Mouse (Mus musculus) heart, embryonic 16.5 days (tissue): ENCODE data around the gene Bbs10. TPM values are rescaled to one million over a fixed set of nuclear protein-coding genes. Genes with fewer than 3 reads are reported as not detected.
A peak's percentile ranks its signal among the peaks of the same experiment; 100 is the strongest.

Source experiments
- ATAC-seq: fragments of 200-750 bp; cut with Nextera tagmentation; replicated peaks from 2 replicates; pipeline ENCODE4 v1.8.0; 2017; ENCODE audit warnings: moderate number of reproducible peaks; ENCODE audit not compliant: insufficient read depth, low FRiP score; ENCODE audit errors: extremely low read depth
- H3K27ac ChIP-seq: fragments of 300-500 bp; sonication (generic); 2 replicates; pipeline ENCODE4 v1.5.1; 2014; ENCODE audit warnings: mild to moderate bottlenecking, low read length, control low read depth, moderate library complexity
- H3K27me3 ChIP-seq: fragments of 300-500 bp; sonication (generic); 2 replicates; pipeline ENCODE4 v1.6.1; 2014; ENCODE audit warnings: low read length, mixed read lengths; ENCODE audit not compliant: control insufficient read depth, insufficient read depth
- H3K36me3 ChIP-seq: fragments of 300-500 bp; sonication (generic); 2 replicates; pipeline ENCODE4 v1.6.1; 2014; ENCODE audit not compliant: control insufficient read depth, insufficient read depth
- H3K4me1 ChIP-seq: fragments of 300-500 bp; sonication (generic); 2 replicates; pipeline ENCODE4 v1.6.1; 2014; ENCODE audit warnings: low read length, mixed read lengths; ENCODE audit not compliant: control insufficient read depth, insufficient read depth
- H3K4me2 ChIP-seq: fragments of 300-500 bp; sonication (generic); 2 replicates; pipeline ENCODE4 v1.6.1; 2014; ENCODE audit warnings: low read depth, mild to moderate bottlenecking, control low read depth, low read length
- H3K4me3 ChIP-seq: fragments of 300-500 bp; sonication (generic); 2 replicates; pipeline ENCODE4 v1.5.1; 2014; ENCODE audit warnings: mild to moderate bottlenecking, control low read depth, low read length
- H3K9ac ChIP-seq: fragments of 300-500 bp; sonication (generic); 2 replicates; pipeline ENCODE4 v1.6.1; 2014; ENCODE audit warnings: low read length, control low read depth
- H3K9me3 ChIP-seq: fragments of 300-500 bp; sonication (generic); replicated peaks from 2 replicates; pipeline ENCODE4 v1.6.1; 2016; ENCODE audit warnings: low read length; ENCODE audit not compliant: control insufficient read depth
- WGBS: fragments of 180-500 bp; shearing (Covaris S2); extraction: QIAGEN DNeasy Blood & Tissue Kit; methylation state at CpG from one replicate; pipeline ENCODE4 v1.1.7; 2014; 5-methylcytosine and 5-hydroxymethylcytosine counted together
- polyA plus RNA-seq: library from polyadenylated mRNA; unstranded; fragments of >200 nt; fragmentation: Nextera tagmentation; extraction: Ambion mirVana; gene quantifications from 2 replicates; pipeline ENCODE4 v1.2.1, GENCODE M21; 2015

Gene Bbs10
- polyA plus RNA-seq, 1 experiment from 2014 or later, result 3.9 TPM

DNA sequence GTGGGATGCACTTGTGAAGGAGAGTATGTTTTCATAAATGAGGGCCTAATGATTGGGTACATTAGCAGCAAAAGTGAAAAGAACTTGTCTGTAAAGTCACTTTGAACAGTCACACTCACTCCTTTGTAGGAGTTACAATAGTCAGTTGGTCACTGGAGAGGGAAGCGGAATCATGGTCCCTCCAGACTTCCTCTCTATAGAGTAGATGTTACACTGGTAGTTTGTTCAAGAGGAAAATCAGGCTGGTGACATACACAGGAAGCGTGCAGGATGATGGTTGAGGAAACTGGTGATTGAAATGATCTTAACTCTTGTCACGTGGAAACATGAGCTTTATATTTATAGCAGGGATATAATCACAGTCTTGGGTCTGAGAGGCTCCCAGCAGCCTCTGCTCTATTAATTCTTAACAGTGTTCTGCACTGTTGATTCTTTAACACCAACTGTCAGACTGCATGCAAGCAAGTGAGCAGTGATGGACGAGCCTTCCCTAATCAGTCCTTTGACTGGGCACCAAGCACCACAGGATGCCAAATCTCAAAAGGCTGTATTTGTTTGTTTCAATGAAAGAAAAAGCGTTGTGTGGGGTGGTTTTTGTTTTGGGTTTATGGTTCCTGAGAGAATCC, 24.9 kb upstream of the Bbs10 start:
- ATAC-seq, result 0 out of 2 replicates have a peak, but pooled peaks have one; percentile 35

DNA sequence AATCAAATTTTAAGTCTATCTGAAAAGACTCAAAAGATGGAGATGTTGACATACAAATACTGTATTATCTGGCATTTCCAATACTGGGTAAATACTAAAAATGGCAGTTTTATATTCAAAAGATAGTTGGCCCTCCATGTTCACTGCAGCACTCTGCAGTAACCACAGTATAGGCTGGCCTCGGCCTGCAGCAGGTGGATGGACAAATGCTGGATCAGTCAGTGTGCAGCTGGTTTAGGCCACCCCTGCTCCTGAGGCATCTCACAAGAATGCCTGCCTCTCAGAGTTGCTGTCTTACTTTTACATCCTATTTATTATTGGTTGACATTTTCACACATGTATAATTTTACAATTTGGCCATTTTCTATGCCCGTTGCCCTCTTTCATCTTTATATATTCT, 22.7 kb upstream of the Bbs10 start:
- H3K4me1 ChIP-seq, result peaks cover 14% of the 10 kb centered on the region
- no peaks in the 10 kb centered on the region for H3K27me3 ChIP-seq
- H3K9me3 ChIP-seq, result no peaks in the 10 kb centered on the region
- H3K36me3 ChIP-seq, result peaks cover 38% of the 10 kb centered on the region
- no peak overlapping the region for H3K4me2 ChIP-seq
- 94% methylated on average over 2 of the region's 2 CpGs for WGBS
- H3K27ac ChIP-seq, result no peak overlapping the region
- ATAC-seq, result no peak
- H3K4me3 ChIP-seq, result no peak overlapping the region
- H3K9ac ChIP-seq, result no peak overlapping the region

More for the DNA sequence above, 24.9 kb upstream of the Bbs10 start:
- H3K9me3 ChIP-seq, result no peaks in the 10 kb centered on the region
- WGBS, result 51% methylated on average over 5 of the region's 5 CpGs
- H3K27me3 ChIP-seq, result no peaks in the 10 kb centered on the region
- no peak overlapping the region for H3K9ac ChIP-seq
- no peak overlapping the region for H3K4me3 ChIP-seq
- peaks cover 14% of the 10 kb centered on the region for H3K4me1 ChIP-seq
- peaks cover 40% of the 10 kb centered on the region for H3K36me3 ChIP-seq
- no peak overlapping the region for H3K4me2 ChIP-seq
- peak overlapping the region; percentile 74 for H3K27ac ChIP-seq

DNA sequence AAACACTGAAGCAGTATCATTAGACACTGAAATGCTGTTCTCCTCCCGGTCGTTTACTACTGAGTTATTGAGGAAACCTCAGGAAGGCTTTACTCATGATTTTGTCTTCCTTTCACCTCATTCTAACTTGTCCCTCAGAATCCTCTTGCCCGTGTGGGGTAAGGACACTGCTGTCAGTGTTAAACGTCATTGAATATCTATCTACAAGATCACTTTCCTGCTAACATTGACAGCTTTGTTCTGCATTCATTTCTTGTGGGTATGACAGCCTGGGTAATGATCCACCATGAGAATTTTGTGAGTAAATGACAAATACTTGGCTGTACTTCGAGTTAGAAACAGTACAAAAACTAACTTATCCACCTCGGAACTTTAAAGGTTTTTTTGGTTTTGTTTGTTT, 848 bp upstream of the Bbs10 start:
- no peaks in the 10 kb centered on the region for H3K27me3 ChIP-seq
- peak overlapping the region; percentile 90 for H3K4me3 ChIP-seq
- 33% methylated on average over 6 of the region's 6 CpGs for WGBS
- H3K36me3 ChIP-seq, result peaks cover 7% of the 10 kb centered on the region
- H3K27ac ChIP-seq, result no peak overlapping the region
- ATAC-seq, result no peak
- no peaks in the 10 kb centered on the region for H3K4me1 ChIP-seq
- H3K4me2 ChIP-seq, result peak overlapping the region; percentile 74
- H3K9ac ChIP-seq, result no peak overlapping the region; the same call in 1 of the 2 replicates
- no peaks in the 10 kb centered on the region for H3K9me3 ChIP-seq

DNA sequence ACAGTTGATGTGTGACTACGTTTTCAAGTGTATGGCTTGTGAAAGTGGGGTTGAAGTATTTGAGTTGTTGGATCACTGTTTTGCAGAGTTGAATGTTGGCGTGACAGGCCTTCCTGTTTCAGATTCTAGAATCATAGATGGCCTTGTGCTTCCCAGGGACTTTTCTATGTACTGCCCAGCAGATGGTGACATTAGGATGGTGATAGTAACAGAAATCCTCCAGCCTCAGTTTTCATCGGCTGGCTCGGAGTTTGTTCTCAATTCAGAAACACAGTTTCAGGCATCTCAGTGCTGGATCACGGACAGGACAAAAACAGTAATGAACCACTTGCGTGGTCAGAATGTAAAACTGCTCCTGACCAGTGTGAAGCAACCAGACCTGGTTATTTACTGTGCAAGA, 1.1 kb downstream of the Bbs10 start:
- Histone ChIP-seq H3K9me3 (no peaks in the 10 kb centered on the region), H3K4me1 (no peaks in the 10 kb centered on the region), H3K4me2 (no peak overlapping the region), H3K9ac (no peak overlapping the region), H3K36me3 (no peaks in the 10 kb centered on the region), H3K27ac (no peak overlapping the region), H3K27me3 (no peaks in the 10 kb centered on the region), H3K4me3 (no peak overlapping the region)
- ATAC-seq, result no peak
- WGBS, result 72% methylated on average over 6 of the region's 6 CpGs

DNA sequence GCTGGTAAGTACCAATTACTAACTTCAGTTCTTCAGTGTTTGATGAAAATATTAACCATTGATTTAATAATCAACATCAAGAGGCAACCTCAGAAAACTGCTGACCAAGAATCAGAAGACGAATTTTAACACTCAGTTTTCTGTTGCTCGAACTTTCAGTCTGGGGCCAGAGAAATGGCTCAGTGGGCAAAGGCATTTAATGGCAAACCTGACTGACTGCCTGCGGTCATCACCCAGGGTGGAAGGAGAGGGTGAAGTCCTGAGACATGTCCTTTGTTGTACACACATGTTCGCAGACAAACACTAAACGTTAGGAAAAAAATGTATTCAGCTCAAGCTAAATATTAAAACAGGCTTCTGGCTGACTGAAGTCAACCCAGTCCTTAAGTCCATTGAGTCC, 2.6 kb downstream of the Bbs10 start:
- H3K36me3 ChIP-seq, result no peaks in the 10 kb centered on the region
- WGBS, result 91% methylated on average over 5 of the region's 5 CpGs
- no peak overlapping the region for H3K27ac ChIP-seq
- no peaks in the 10 kb centered on the region for H3K9me3 ChIP-seq
- H3K27me3 ChIP-seq, result no peaks in the 10 kb centered on the region
- no peaks in the 10 kb centered on the region for H3K4me1 ChIP-seq
- no peak overlapping the region for H3K9ac ChIP-seq
- no peak overlapping the region for H3K4me3 ChIP-seq
- no peak overlapping the region for H3K4me2 ChIP-seq
- no peak for ATAC-seq

DNA sequence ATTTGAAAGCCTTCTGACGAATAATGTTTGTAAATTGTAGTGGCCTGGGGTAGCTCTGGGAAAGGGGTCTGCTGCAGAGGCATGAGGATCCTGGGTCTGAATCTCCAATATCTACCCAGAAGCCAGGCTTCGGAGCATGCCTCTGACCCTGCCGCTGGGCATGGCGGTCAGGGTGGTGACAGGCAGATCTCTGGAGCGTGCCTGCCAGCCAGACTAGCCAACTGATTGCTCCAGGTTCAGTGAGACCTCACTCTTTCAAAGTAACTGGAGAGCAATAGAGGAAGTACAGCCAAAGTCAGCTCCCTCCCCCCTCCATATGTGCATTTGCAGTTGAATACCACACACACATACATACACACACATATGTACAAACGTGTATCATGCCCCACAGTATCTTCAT, 4.0 kb downstream of the Bbs10 start:
- 76% methylated on average over 6 of the region's 6 CpGs for WGBS
- Histone ChIP-seq H3K27ac (no peak overlapping the region), H3K4me2 (no peak overlapping the region), H3K9me3 (no peaks in the 10 kb centered on the region), H3K36me3 (no peaks in the 10 kb centered on the region), H3K4me3 (no peak overlapping the region), H3K27me3 (no peaks in the 10 kb centered on the region), H3K4me1 (no peaks in the 10 kb centered on the region), H3K9ac (no peak overlapping the region)
- ATAC-seq, result no peak

DNA sequence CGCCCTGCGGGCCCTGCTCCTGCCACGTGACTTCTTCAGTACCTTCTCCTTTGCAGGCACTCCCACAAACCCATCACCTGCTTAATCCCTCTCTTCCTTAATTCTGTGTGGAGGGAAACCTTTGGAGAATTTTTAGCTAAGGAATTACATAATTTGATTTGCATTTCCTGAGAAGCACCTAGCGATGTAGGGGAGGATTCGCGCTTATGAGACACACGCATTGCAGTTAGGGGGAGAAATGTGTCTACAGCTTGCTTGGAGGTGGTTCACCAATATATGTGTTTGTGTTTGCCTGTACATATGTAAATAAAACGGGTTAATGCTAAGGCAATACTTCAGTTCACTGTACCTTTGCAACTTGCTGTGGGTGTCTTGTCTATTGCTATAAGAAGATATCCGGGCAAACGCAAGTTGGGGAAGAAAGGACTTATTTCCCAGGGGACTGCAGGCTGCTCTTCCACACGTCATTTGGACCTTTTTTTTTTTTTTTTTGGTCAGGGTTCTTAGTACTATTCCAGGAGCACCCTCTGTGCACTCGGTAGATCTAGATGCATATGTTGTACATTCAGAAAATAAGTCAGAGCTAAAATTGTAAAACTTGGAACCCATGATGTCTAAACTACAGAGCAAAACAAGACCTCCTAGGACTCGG, 10.5 kb downstream of the Bbs10 start:
- H3K4me3 ChIP-seq, result no peak overlapping the region
- H3K4me2 ChIP-seq, result no peak overlapping the region
- no peaks in the 10 kb centered on the region for H3K9me3 ChIP-seq
- no peaks in the 10 kb centered on the region for H3K27me3 ChIP-seq
- no peak for ATAC-seq
- no peaks in the 10 kb centered on the region for H3K4me1 ChIP-seq
- WGBS, result 86% methylated on average over 13 of the region's 13 CpGs
- no peak overlapping the region for H3K9ac ChIP-seq
- H3K27ac ChIP-seq, result no peak overlapping the region
- no peaks in the 10 kb centered on the region for H3K36me3 ChIP-seq

DNA sequence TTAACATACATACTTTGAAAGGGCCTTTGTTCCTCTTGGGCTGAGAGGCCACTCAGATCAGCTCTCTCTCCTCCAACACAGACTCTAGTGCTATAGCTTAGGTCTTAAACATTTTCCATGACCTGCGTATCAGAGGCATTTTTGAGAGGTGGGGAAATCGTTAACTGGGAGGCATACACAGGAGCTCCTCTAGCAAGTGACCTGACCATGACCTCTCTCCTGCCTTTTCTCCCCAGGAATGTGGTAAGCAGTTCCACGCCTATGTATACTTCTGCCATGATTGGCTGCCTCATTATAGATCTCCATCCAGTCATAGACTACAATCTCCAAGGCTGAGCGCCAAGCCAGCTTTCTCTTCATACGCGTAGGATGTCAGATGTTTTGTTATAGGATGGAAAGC, 14.8 kb downstream of the Bbs10 start:
- Histone ChIP-seq H3K36me3 (no peaks in the 10 kb centered on the region), H3K4me1 (no peaks in the 10 kb centered on the region), H3K4me3 (no peak overlapping the region), H3K27ac (no peak overlapping the region), H3K27me3 (no peaks in the 10 kb centered on the region), H3K9me3 (no peaks in the 10 kb centered on the region), H3K4me2 (no peak overlapping the region), H3K9ac (no peak overlapping the region)
- WGBS, result 54% methylated on average over 6 of the region's 6 CpGs
- no peak for ATAC-seq

DNA sequence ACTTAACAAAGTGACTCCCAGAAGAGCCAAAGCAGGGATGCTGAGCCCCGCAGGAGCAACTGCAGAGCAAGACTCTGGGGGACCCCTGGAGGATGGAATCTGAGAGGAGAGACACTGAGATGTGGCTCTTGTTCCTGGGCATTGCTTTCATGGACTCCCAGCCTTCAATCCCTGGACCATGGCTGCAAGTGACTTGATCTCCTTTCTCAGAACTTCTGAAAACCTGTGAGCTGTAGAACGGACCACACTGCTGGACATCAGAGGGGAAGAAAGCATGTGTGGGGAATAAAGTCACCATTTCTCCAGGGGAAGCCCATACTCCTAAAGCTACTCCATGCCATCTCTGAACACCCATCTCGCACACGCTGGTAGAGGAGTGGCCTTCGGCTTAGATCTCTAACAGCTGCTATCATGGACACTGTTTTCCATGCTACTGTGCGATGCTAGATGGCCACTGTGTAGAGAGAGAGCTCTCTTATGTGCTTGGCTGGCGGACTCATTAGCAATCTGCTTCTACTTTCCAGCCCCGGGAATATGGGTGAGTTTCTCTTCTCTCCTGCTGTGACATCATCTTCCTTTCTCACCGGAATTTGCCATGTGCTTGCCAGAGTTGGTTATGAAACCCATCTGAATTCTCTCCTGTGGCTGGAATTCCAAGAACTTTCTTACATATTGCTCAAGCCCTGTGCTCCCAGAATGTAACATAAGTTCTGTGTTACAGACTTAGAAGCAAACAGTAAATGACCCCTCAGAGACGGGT, 16.3 kb downstream of the Bbs10 start:
- Histone ChIP-seq H3K27ac (no peak overlapping the region), H3K4me2 (no peak overlapping the region), H3K27me3 (no peaks in the 10 kb centered on the region), H3K9ac (no peak overlapping the region), H3K4me1 (no peaks in the 10 kb centered on the region), H3K9me3 (no peaks in the 10 kb centered on the region), H3K36me3 (no peaks in the 10 kb centered on the region), H3K4me3 (no peak overlapping the region)
- ATAC-seq, result no peak
- WGBS, result 73% methylated on average over 10 of the region's 10 CpGs
